Mouse (Mus musculus): ENCODE data around the gene Oxsr1.
A peak's percentile ranks its signal among the peaks of the same experiment; 100 is the strongest.

Gene Oxsr1

GRCm38 (mm10) chr9:119338350-119338749 lies 16.1 kb upstream of the Oxsr1 start:
- DNase-seq (ENCODE audit: low read depth, low spot score) = no peak

DNA sequence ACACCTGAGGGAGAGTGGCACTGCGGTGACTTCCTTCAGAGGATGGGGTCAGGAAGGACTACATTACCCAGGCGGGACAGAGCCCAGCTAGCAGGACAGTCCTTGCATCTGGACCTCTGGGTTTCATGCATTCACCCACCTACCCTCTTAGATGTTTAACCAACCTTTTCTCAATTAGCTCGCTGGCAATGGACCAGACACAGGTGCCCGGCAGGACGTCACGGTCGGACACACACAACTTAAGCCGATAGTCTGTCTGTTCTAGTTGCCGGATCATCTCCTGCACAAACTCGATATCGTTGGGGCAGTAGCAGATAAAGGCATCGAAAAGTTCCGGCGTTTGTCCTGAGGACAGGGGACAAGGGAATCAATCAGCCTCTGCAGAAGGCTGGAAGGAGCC lies 15.6 kb upstream of the Oxsr1 start:
- no peak for DNase-seq (ENCODE audit: low read depth, low spot score)

GRCm38 (mm10) chr9:119335571-119335970 lies 13.3 kb upstream of the Oxsr1 start:
- peak; percentile 79 for DNase-seq (ENCODE audit: low read depth, low spot score)

GRCm38 (mm10) chr9:119334834-119335233 lies 12.6 kb upstream of the Oxsr1 start:
- peak; percentile 67 for DNase-seq (ENCODE audit: low read depth, low spot score)

DNA sequence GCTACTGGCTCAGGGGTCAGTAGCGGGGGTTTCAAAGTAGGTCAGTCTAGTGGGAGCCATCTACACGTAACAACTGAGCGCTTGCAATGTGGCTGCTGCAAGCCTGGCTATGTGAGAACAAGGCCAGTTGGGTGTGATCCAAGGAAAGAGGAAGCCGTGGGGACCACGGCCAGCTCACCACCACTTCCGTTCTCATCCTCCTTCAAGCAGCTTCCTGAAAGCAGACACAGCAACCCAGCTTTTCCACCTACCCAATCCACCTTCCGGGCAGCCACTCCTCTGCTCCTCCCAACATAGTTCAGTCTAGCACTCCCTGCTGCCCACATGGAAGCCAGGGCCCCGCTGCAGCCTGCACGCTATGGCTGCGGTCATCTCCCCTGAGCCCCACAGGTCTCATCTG lies 12.1 kb upstream of the Oxsr1 start:
- peak; percentile 71 for DNase-seq (ENCODE audit: low read depth, low spot score)

- DNase-seq (ENCODE audit: low read depth, low spot score) = no peak
Observed at GRCm38 (mm10) chr9:119330186-119330963, 8.1 kb upstream of the Oxsr1 start.

DNA sequence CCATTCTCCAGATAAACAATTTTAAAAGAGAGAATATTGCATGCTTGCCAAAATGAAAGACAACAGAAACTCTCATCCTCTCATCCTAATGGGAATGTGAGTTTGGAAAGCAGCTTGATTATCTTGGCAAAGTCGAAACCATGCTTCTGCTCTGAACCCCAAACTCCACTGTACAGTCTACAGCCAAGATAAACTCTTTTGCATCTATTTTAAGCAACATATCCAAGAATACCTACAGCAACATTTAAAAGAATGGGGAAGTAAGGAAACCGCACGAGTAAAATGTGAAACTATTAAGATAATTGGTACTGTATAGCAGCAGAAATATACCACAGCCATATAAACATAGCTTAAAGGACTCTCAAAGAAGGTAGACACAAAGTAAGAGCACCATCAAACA lies 6.3 kb upstream of the Oxsr1 start:
- no peak for DNase-seq (ENCODE audit: low read depth, low spot score)

- DNase-seq (ENCODE audit: low read depth, low spot score) = no peak
Observed at GRCm38 (mm10) chr9:119324130-119324529, 1.9 kb upstream of the Oxsr1 start.

- DNase-seq (ENCODE audit: low read depth, low spot score) = peak; percentile 38
Observed at GRCm38 (mm10) chr9:119323260-119323645, 1.0 kb upstream of the Oxsr1 start.

- peak; percentile 15 for DNase-seq (ENCODE audit: low read depth, low spot score)
Observed at GRCm38 (mm10) chr9:119321392-119322229, 616 bp downstream of the Oxsr1 start.

DNA sequence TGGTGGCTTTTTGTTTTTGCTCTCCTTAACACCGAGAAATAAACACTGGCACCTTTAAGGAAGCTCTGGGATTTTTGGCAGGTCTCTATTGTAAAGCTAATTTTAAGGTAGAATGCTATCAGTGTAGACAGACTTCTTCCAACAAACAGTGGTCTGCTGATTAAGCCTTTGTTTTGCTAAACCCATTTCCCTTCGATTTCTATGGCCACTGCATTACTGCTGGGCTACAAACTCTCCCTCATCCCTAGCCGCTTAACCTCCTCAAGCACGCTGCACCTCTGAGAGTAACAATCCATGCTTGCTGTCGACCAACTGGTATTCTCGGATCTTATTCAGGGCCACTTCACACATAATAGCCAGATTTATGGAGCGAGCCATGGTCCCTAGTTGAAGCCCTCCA lies 1.3 kb downstream of the Oxsr1 start:
- DNase-seq (ENCODE audit: low read depth, low spot score) = no peak

DNA sequence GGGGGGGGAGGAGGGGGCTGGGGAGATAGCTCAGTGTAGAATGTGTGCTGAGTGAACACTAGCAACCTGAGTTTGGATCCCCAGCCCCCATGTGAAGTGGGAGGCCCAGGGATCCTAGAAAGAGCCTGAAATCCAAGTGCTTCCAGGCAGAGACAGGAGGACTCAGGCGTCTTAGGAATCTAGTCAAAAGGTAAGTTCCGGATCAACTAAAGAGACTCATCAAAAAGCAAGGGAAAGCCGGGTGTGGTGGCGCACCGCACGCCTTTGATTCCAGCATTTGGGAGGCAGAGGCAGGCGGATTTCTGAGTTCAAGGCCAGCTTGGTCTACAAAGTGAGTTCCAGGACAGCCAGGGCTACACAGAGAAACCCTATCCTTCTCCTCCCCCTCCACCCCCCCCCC lies 1.8 kb downstream of the Oxsr1 start:
- DNase-seq (ENCODE audit: low read depth, low spot score) = no peak

GRCm38 (mm10) chr9:119318891-119319290 lies 3.3 kb downstream of the Oxsr1 start:
- DNase-seq (ENCODE audit: low read depth, low spot score) = no peak

GRCm38 (mm10) chr9:119313096-119313495 lies 9.1 kb downstream of the Oxsr1 start:
- peak; percentile 19 for DNase-seq (ENCODE audit: low read depth, low spot score)

DNA sequence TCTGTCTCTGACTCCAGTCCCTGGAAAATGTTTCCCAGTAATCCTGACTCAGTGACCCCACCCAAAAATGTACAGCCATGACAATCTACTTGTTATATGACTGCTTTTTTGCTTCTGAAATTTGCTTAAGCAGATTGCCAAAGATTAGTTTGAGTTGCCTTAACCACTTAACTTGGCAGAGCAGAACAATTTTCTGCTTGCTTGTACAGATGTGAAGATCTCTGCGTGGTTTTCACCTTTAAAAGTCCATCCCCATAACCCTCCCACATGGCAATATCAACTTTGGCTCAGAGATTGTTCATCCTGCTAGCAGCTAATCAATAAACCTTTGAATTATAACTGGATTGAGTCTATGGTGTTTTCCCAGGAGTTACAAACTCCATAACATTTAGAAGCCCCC lies 13.2 kb downstream of the Oxsr1 start:
- no peak for DNase-seq (ENCODE audit: low read depth, low spot score)

DNA sequence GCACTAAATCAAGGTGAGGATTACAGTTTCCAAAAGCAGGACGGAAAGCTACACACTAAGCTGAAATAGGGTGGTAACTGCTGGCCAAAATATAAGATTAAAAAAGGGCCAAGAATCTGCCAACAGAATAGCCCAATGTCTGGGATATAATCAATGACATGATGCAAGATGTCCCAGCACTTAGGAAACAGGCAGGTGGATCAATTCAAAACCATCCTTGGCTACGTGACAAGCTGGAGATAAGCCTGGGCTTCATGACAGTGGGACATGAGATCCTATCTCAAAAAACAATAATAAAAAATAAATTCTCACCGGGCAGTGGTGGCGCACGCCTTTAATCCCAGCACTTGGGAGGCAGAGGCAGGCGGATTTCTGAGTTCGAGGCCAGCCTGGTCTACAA lies 16.4 kb downstream of the Oxsr1 start:
- no peak for DNase-seq (ENCODE audit: low read depth, low spot score)

GRCm38 (mm10) chr9:119298563-119298962 lies 23.7 kb downstream of the Oxsr1 start:
- DNase-seq (ENCODE audit: low read depth, low spot score) = no peak

- DNase-seq (ENCODE audit: low read depth, low spot score) = no peak
Observed at GRCm38 (mm10) chr9:119297696-119298095, 24.5 kb downstream of the Oxsr1 start.

DNA sequence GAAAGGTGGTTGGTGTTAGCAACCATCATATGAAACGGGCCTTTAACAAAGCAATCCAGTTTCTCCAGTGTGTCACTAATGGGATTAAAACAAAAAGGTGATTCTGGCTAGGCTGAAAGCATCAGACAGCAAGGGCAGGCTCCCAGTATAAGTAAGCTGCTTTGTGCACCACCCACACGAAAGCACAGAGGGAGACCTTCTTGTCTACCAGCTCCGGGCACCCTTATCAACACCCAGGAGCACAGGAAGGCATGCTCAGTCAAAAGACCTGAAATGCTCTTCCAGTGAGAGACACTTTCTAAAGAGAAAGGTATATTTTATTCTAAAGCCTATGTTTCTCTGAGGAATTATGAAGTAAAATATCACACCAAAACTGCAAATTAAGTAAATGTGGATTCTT lies 31.4 kb downstream of the Oxsr1 start:
- DNase-seq (ENCODE audit: low read depth, low spot score) = no peak

DNA sequence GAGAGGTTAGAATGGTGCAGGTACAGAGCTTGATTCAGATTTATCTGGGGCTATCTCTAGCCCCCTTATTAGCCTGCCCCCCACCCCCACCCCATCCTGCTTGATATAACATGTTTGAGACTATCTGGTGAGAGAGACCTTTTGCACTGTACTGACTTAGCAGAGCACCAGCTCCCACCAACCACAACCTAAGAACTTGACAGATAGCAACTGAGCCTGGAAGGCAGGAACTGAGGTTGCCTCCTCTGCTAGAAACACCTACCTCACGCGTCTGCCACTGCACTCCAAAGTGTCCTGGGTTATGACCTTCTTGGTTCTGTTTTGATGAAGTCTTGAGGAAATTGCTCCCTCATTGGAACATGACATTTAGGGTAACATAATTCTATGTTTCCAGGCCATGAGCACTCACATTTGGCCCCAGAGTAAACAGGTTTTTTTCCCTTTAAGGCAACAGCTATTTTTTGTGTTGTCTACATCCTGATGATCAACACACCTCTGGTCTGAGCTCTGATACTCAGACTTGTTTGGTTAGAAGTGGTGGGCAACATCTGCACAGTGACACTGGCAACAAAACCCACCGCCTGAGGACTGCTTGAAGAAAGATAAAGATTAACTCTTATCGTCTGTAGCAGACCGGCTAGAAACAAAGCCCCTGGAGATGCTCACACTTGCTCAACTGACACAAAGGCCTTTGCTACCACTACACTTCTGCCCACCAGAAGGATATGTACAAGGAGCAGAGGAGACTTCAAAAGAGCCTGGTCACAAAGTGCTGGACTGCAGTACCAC lies 41.1 kb downstream of the Oxsr1 start:
- DNase-seq (ENCODE audit: low read depth, low spot score) = no peak

GRCm38 (mm10) chr9:119278031-119278430 lies 44.2 kb downstream of the Oxsr1 start:
- DNase-seq (ENCODE audit: low read depth, low spot score) = no peak

DNA sequence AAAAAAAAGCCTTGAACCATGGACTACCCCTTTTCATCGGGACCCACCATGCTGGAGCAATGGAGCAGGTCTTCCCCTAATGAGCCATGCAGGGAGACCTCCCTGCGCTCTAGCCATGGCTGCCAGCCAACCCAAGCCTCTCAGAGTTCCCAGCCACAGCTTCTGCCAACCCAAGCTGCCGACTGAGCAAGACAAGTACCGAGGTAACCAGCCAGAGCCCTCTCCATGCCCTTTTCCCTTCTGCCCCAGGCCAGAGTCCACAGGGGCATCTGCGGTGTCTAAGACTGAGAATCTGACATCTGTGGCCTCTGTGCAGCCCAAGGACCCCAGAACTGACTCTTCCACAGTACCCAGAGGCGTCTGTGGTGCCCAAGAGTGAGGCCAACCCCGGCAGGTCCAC lies 45.9 kb downstream of the Oxsr1 start:
- peak; percentile 28 for DNase-seq (ENCODE audit: low read depth, low spot score)

Measured in brain, adult 2 months (tissue).